Mouse (Mus musculus): ENCODE data around the gene Cntn5.

DNA sequence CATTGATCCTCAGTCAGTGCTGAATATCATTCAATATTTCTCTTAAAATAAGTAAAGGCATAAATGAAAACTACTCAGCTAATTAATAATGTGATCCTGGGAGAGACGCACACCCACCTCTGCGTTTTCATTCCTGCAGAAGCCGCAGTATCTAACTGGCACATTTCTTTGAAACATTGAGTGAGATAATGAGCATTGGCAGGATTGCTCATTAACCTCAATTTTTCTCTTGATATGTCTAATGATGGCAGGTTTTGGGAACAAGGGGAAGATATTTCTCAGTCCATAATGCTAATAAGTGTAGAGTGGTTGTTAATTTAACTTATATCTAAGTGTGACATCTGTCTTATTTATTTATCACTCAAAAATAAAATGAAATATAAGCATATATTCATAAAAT, 734.0 kb downstream of the Cntn5 start:
- TF ChIP-seq CTCF (IDR thresholded peaks at IDR 0.05; ENCODE audit: borderline replicate concordance, insufficient read depth, low read depth, low read length) (no peak), POLR2A (IDR thresholded peaks at IDR 0.05; ENCODE audit: borderline replicate concordance, insufficient read depth, low read length) (no peak)

Measured in cerebellum, adult 2 months (tissue).